12 mouse cellular contexts compared by ENCODE assay signal in genomic region chr7:112055901-112056625, GRCm38 (mm10). TPM values are rescaled to one million over a fixed set of nuclear protein-coding genes. Genes with fewer than 3 reads are reported as not detected.
DNase-seq lines count a peak whose midpoint lies in the region; ATAC-seq and TF ChIP-seq lines count a peak whose summit lies in the region.
"Had no signal": no experiment of that assay in that cellular context is flagged by ENCODE, and none has a peak within 500 bp of the region (broad histone marks: within the 10 kb centered on the region; RNA-seq: fewer than 3 reads in every experiment).

No protein-coding gene starts in this region.

- no peak for TF ChIP-seq POLR2A in kidney, adult 2 months (IDR thresholded peaks at IDR 0.05; ENCODE audit: low read depth, low read length)

- peak overlapping the region; percentile 62 for H3K27ac ChIP-seq in kidney, adult 2 months (ENCODE audit: insufficient read depth, low read depth, low read length)
- H3K27ac ChIP-seq in liver, embryonic 15.5 days (replicated peaks), result peak overlapping the region; percentile 46
- H3K27ac ChIP-seq: hindbrain, embryonic 13.5 days; limb, embryonic 12.5 days; neural tube, embryonic 13.5 days had no signal

- TF ChIP-seq CTCF in kidney, adult 2 months (conservative IDR thresholded peaks at IDR 0.05; ENCODE audit: insufficient read depth, insufficient read length, low read depth, low read length), result no peak

- no peak overlapping the region for H3K9ac ChIP-seq in liver, embryonic 15.5 days
- H3K9ac ChIP-seq: hindbrain, embryonic 13.5 days; limb, embryonic 12.5 days; neural tube, embryonic 13.5 days had no signal

- H3K4me1 ChIP-seq in kidney, adult 2 months (ENCODE audit: control insufficient read depth, insufficient read depth, low read length), result peaks cover 8% of the 10 kb centered on the region
- peaks cover 2% of the 10 kb centered on the region; the same call in 1 of the 2 replicates for H3K4me1 ChIP-seq in liver, embryonic 15.5 days (replicated peaks)
- H3K4me1 ChIP-seq: hindbrain, embryonic 13.5 days; limb, embryonic 12.5 days; neural tube, embryonic 13.5 days had no signal

- 39% methylated on average over 8 of the region's 8 CpGs for WGBS in kidney, adult 2 months
- WGBS in liver, embryonic 15.5 days (ENCODE audit: insufficient replicate concordance), result 62% methylated on average over 8 of the region's 8 CpGs

- no peak overlapping the region; the same call in 1 of the 2 replicates for H3K4me2 ChIP-seq in liver, embryonic 15.5 days
- H3K4me2 ChIP-seq: hindbrain, embryonic 13.5 days; limb, embryonic 12.5 days; neural tube, embryonic 13.5 days had no signal

- no peak overlapping the region for H3K4me3 ChIP-seq in kidney, adult 2 months (ENCODE audit: insufficient read depth, low read depth, low read length)
- no peak overlapping the region for H3K4me3 ChIP-seq in liver, embryonic 15.5 days (replicated peaks)
- H3K4me3 ChIP-seq: hindbrain, embryonic 13.5 days; limb, embryonic 12.5 days; neural tube, embryonic 13.5 days had no signal

- H3K9me3 ChIP-seq in liver, embryonic 15.5 days (replicated peaks), result no peaks in the 10 kb centered on the region
- H3K9me3 ChIP-seq: hindbrain, embryonic 13.5 days; limb, embryonic 12.5 days; neural tube, embryonic 13.5 days had no signal

- ATAC-seq in liver, embryonic 15.5 days (ENCODE audit: insufficient read depth), result peak; percentile 82
- ATAC-seq in monocyte, adult 5-6 weeks (replicated peaks; ENCODE audit: insufficient number of reproducible peaks, low FRiP score, low TSS enrichment, poor library complexity, severe bottlenecking), result peak; percentile 96

- peaks cover 3% of the 10 kb centered on the region for H3K36me3 ChIP-seq in kidney, adult 2 months (ENCODE audit: control insufficient read depth, insufficient read depth, low read length)
- H3K36me3 ChIP-seq in liver, embryonic 15.5 days (replicated peaks), result peaks cover 33% of the 10 kb centered on the region

- H3K27me3 ChIP-seq in kidney, adult 2 months (replicated peaks; ENCODE audit: control insufficient read depth, insufficient read depth, low read length), result no peaks in the 10 kb centered on the region
- no peaks in the 10 kb centered on the region for H3K27me3 ChIP-seq in liver, embryonic 15.5 days
- H3K27me3 ChIP-seq: hindbrain, embryonic 13.5 days; limb, embryonic 12.5 days; neural tube, embryonic 13.5 days had no signal

- peak; percentile 12 for DNase-seq in brain, adult 2 months (ENCODE audit: low read depth, low spot score)
- DNase-seq in kidney, adult 2 months, result peak; percentile 85
- no peak for DNase-seq in frontal cortex, postnatal 36 days (ENCODE audit: low spot score in 2 of 2)
- no peak for DNase-seq in urinary bladder, adult 18-20 months (ENCODE audit: low spot score in 2 of 2)
- DNase-seq in thymus, postnatal 0 days (ENCODE audit: low spot score), result no peak
- DNase-seq: cerebellum, postnatal 10 days; spleen, adult 18-20 months had no signal

RNA-seq across cellular contexts. Expression of gene Usp47, which starts 32.8 kb away (rescaled TPM):
- polyA plus RNA-seq in kidney, adult 2 months (2012; rRNA removed), result 11.5 and 15.5 TPM in 2 replicates
- 17.5 and 18.2 TPM in 2 replicates for polyA plus RNA-seq in liver, embryonic 15.5 days (2015; fragmentation: Nextera tagmentation; extraction: Ambion mirVana)
- 128 to 156 TPM (median 131 TPM) in 3 replicates for total RNA-seq in monocyte, adult 5-6 weeks (2017)
- polyA plus RNA-seq in thymus, postnatal 0 days (2015; fragmentation: Nextera tagmentation; extraction: Ambion mirVana), result 32.9 and 34.6 TPM in 2 replicates

Comparison
In these comparisons a context has a peak if more than half of its experiments do, and no peak if none do; other contexts are left out.
1. DNase-seq: peak in brain, adult 2 months (single experiment) and kidney, adult 2 months (single experiment); none in frontal cortex, postnatal 36 days (0 of 2), urinary bladder, adult 18-20 months (0 of 2) and thymus, postnatal 0 days (single experiment).